Mouse (Mus musculus): ENCODE results near the gene 4930524B15Rik. TPM values are rescaled to one million over a fixed set of nuclear protein-coding genes. Genes with fewer than 3 reads are reported as not detected.

4930524B15Rik gene
- polyA plus RNA-seq, 1 experiment: 33.6 TPM

DNA sequence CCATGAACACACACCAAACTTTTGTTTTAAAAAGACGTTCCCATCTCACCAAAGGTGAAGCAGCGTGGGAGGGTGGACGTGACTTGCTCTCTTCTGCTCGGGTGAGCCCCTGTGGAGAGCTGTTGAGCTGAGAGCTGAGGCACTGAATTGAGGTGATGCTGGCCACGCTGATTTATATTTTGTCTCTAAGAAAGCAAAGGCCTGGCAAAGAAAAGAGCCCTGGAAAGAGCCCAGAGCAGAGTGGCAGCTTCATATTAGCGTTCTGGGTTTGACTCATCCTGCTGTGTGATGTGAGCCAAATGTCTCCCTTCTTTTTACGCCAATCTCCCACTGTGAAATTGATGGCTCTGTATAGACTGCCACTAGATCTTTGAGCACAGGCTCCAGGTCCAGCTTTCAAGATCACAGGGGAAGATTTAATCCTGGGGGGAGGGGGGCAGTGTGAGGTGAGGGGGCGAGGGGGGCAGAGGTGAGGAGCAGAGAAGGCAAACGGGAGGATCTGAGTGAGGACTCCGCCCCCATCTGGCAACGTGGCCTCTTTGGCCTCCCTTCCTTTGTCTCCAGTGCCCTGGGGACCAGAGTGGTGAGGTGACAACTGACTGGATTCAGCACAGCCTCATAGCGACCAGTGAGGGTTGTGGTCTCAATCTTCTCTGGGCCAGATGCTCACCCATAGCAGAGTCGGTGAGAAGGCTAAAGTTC is 44.7 kb downstream of the 4930524B15Rik start:
- no peak overlapping the region for H3K4me3 ChIP-seq (ENCODE audit: control insufficient read depth, low read depth, low read length)
- no peak overlapping the region for H3K27ac ChIP-seq (ENCODE audit: control insufficient read depth, insufficient read depth, low read depth, low read length)
- no peaks in the 10 kb centered on the region; the same call in 1 of the 2 replicates for H3K4me1 ChIP-seq (ENCODE audit: control insufficient read depth, insufficient read depth, low read length)
- TF ChIP-seq POLR2A (IDR thresholded peaks at IDR 0.05; ENCODE audit: control insufficient read depth, low read depth, low read length) (no peak), CTCF (IDR thresholded peaks at IDR 0.05; ENCODE audit: control insufficient read depth, insufficient read depth, insufficient replicate concordance, low read depth, low read length) (no peak)
- H3K36me3 ChIP-seq (ENCODE audit: control insufficient read depth, insufficient read depth, low read length): no peaks in the 10 kb centered on the region
- no peaks in the 10 kb centered on the region for H3K27me3 ChIP-seq (ENCODE audit: control insufficient read depth, insufficient read depth, low read length)

DNA sequence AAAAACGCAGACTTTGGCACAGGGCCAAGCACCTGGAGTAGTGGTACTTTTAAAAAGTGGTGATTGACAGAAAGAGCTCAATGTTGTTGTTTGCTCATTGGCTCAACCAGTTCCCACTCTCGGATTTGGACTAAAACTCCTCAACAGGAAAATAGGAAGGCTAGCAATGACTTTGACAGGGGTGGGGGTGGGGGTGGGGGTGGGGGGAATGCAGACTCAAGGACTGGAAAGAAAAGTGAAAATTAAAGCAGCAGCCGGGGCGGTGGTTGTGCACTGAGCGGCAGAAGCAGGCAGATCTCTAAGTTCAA is 45.2 kb downstream of the 4930524B15Rik start:
- no peaks in the 10 kb centered on the region for H3K27me3 ChIP-seq (ENCODE audit: control insufficient read depth, insufficient read depth, low read length)
- H3K4me1 ChIP-seq (ENCODE audit: control insufficient read depth, insufficient read depth, low read length): no peaks in the 10 kb centered on the region; the same call in 1 of the 2 replicates
- TF ChIP-seq CTCF (IDR thresholded peaks at IDR 0.05; ENCODE audit: control insufficient read depth, insufficient read depth, insufficient replicate concordance, low read depth, low read length) (no peak), POLR2A (IDR thresholded peaks at IDR 0.05; ENCODE audit: control insufficient read depth, low read depth, low read length) (no peak)
- no peak overlapping the region for H3K4me3 ChIP-seq (ENCODE audit: control insufficient read depth, low read depth, low read length)
- H3K27ac ChIP-seq (ENCODE audit: control insufficient read depth, insufficient read depth, low read depth, low read length): no peak overlapping the region
- no peaks in the 10 kb centered on the region for H3K36me3 ChIP-seq (ENCODE audit: control insufficient read depth, insufficient read depth, low read length)

DNA sequence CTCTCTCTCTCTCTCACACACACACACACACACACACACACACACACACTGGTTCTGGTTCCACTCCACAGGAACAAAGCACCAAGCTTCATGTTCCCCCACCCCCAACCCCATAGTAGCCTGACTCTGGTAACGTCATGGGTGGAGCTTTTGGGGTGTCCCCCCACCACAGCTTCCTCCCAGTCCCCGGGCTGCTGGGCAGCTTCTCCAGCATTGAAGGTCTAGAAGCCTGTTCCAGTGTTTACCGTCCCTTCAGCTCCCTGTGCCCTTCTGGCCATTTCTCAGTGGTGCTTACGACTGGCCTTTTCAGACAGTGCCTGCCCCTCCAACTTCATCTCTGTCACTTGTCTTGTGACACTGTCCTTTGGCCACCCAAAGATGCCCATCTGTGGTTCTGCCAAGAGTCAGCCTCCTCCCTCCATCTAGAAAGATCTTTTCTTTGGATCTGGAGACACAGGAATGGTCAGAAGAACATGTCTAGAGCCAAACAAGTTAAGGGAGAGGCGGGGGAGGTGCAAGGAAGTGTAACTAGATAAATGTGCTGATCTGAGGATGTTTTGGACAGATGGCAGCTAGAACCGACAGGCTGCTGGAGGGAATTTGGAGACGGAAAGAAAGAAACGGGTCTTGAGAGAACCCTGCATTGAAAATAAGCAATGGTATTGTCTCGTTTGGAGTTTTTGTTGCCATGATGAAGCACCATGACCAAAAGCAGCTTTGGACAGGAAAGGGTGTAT is 46.6 kb downstream of the 4930524B15Rik start:
- no peaks in the 10 kb centered on the region for H3K27me3 ChIP-seq (ENCODE audit: control insufficient read depth, insufficient read depth, low read length)
- no peaks in the 10 kb centered on the region for H3K36me3 ChIP-seq (ENCODE audit: control insufficient read depth, insufficient read depth, low read length)
- H3K4me1 ChIP-seq (ENCODE audit: control insufficient read depth, insufficient read depth, low read length): no peaks in the 10 kb centered on the region; the same call in 1 of the 2 replicates
- H3K27ac ChIP-seq (ENCODE audit: control insufficient read depth, insufficient read depth, low read depth, low read length): no peak overlapping the region
- TF ChIP-seq CTCF (IDR thresholded peaks at IDR 0.05; ENCODE audit: control insufficient read depth, insufficient read depth, insufficient replicate concordance, low read depth, low read length) (no peak), POLR2A (IDR thresholded peaks at IDR 0.05; ENCODE audit: control insufficient read depth, low read depth, low read length) (no peak)
- H3K4me3 ChIP-seq (ENCODE audit: control insufficient read depth, low read depth, low read length): no peak overlapping the region

DNA sequence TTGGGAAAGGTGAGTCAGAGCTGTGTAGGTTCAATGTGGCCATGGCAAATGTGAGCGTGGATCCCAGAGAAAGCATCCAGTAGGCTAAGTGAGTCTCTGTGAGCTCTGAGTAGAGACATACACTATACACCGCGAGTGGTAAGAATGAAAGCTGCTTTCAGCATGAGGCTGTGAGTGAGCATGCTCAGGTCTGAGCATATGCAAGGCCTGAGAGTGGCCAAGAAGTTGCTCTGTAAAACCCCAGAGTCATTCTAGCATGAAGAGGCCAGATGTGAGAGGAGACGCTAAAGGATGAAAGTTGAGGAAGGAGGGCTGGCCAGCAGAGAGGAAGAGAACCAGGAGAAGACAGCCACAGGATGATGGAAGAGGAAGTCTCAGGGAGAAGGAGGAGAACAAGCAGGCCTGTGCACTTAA is 47.6 kb downstream of the 4930524B15Rik start:
- Histone ChIP-seq H3K4me1 (ENCODE audit: control insufficient read depth, insufficient read depth, low read length) (no peaks in the 10 kb centered on the region; the same call in 1 of the 2 replicates), H3K36me3 (ENCODE audit: control insufficient read depth, insufficient read depth, low read length) (no peaks in the 10 kb centered on the region), H3K27ac (ENCODE audit: control insufficient read depth, insufficient read depth, low read depth, low read length) (no peak overlapping the region), H3K27me3 (ENCODE audit: control insufficient read depth, insufficient read depth, low read length) (no peaks in the 10 kb centered on the region), H3K4me3 (ENCODE audit: control insufficient read depth, low read depth, low read length) (no peak overlapping the region)
- no peak for TF ChIP-seq CTCF (IDR thresholded peaks at IDR 0.05; ENCODE audit: control insufficient read depth, insufficient read depth, insufficient replicate concordance, low read depth, low read length)
- TF ChIP-seq POLR2A (IDR thresholded peaks at IDR 0.05; ENCODE audit: control insufficient read depth, low read depth, low read length): no peak

DNA sequence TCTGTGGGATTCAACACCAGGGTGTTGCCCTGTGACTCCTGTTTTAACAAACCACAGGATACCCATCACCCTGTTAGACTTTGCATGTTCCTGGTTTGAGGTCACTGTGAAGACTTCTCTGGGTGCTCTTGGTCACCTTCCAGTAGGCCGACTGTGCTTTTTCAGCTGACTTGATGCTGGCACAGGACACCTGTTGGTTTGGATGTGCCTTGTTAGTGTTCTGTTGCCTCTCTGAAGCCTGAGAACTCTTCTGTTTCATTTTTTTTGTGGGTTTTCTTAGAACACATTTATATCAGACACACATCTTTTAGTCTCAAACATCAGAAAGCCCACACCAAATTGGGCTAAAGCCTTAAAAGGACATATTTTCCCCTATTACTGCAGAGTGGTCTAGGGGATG is 48.2 kb downstream of the 4930524B15Rik start:
- H3K4me3 ChIP-seq (ENCODE audit: control insufficient read depth, low read depth, low read length): no peak overlapping the region
- H3K27me3 ChIP-seq (ENCODE audit: control insufficient read depth, insufficient read depth, low read length): no peaks in the 10 kb centered on the region
- no peaks in the 10 kb centered on the region; the same call in 1 of the 2 replicates for H3K4me1 ChIP-seq (ENCODE audit: control insufficient read depth, insufficient read depth, low read length)
- H3K36me3 ChIP-seq (ENCODE audit: control insufficient read depth, insufficient read depth, low read length): no peaks in the 10 kb centered on the region
- no peak overlapping the region for H3K27ac ChIP-seq (ENCODE audit: control insufficient read depth, insufficient read depth, low read depth, low read length)
- no peak for TF ChIP-seq POLR2A (IDR thresholded peaks at IDR 0.05; ENCODE audit: control insufficient read depth, low read depth, low read length)

DNA sequence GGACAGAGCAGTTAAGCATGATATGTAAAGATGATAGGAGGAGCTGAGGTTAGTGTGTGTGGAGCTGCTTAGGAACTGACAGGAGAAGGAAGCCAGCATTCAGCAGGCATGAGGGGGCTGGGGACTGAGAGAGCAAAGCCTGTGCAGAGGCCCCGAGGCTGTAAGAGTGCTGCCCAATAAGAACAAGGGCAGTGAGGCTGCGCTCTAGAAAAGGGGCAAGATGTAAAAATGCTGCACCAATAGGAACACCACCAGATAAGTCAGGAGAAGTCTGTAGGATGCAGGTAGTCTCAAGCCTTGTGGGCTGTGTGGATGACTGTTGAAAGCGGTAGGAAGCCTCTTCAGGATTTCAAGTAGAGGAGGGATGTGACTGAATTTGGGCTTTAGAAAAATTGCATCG is 52.8 kb downstream of the 4930524B15Rik start:
- TF ChIP-seq CTCF (IDR thresholded peaks at IDR 0.05; ENCODE audit: control insufficient read depth, insufficient read depth, insufficient replicate concordance, low read depth, low read length) (no peak), POLR2A (IDR thresholded peaks at IDR 0.05; ENCODE audit: control insufficient read depth, low read depth, low read length) (no peak)
- Histone ChIP-seq H3K27ac (ENCODE audit: control insufficient read depth, insufficient read depth, low read depth, low read length) (no peak overlapping the region), H3K4me3 (ENCODE audit: control insufficient read depth, low read depth, low read length) (no peak overlapping the region), H3K36me3 (ENCODE audit: control insufficient read depth, insufficient read depth, low read length) (no peaks in the 10 kb centered on the region), H3K4me1 (ENCODE audit: control insufficient read depth, insufficient read depth, low read length) (no peaks in the 10 kb centered on the region), H3K27me3 (ENCODE audit: control insufficient read depth, insufficient read depth, low read length) (no peaks in the 10 kb centered on the region)

DNA sequence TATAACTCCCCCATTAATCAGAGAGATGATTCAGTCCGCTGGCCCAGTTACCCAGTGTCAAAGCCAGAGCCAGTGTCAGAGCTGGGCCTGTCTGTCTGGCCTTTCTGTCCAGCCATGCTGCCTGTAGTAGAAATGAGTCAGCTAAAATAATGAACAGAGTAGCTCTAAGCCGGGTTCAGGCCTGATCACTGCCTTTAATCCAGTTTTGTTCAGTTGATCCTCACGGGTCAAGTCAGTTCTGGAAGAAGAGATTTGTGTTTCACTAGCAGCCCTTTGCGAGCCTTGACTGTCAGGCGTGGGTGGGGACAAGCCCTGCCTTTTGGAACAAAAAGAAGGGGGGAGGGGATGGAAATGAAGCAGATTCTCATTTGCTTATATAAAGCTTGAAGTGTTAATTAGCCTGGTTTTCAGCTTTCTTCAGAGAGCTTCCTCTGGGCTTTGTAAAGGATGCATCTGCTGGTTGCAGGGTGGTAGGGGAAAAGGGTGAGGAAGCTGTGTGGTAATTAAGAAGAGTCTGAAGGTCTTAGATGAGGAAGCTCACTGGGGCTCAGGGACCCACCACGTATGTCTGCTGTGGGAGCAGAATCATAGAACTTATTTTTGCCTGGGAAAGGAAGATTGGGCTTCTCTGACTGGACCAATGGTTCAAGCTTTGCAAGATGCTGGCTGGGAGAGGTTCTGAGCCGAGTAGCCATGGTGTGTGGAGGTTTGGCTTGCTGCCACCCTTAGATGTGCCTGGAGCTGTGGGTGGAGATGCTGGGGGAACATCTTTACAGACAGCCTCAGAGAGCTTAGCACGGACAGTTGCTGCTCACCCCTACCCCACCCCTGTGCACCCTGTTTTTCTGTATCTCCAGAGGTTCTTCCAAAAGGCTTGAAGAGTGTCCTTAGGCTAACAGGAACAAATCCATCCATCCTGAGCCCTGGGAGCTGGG is 54.9 kb downstream of the 4930524B15Rik start:
- TF ChIP-seq CTCF (IDR thresholded peaks at IDR 0.05; ENCODE audit: control insufficient read depth, insufficient read depth, insufficient replicate concordance, low read depth, low read length): no peak
- no peak for TF ChIP-seq POLR2A (IDR thresholded peaks at IDR 0.05; ENCODE audit: control insufficient read depth, low read depth, low read length)
- no peaks in the 10 kb centered on the region for H3K36me3 ChIP-seq (ENCODE audit: control insufficient read depth, insufficient read depth, low read length)
- no peaks in the 10 kb centered on the region for H3K4me1 ChIP-seq (ENCODE audit: control insufficient read depth, insufficient read depth, low read length)
- H3K27ac ChIP-seq (ENCODE audit: control insufficient read depth, insufficient read depth, low read depth, low read length): no peak overlapping the region
- no peak overlapping the region for H3K4me3 ChIP-seq (ENCODE audit: control insufficient read depth, low read depth, low read length)
- no peaks in the 10 kb centered on the region for H3K27me3 ChIP-seq (ENCODE audit: control insufficient read depth, insufficient read depth, low read length)
